Mouse (Mus musculus) c-Kit-negative CD71-positive TER-119-positive erythroid progenitor cells, embryonic 14.5 days (primary cell): ENCODE data around the gene Hapln1.

Experiments used
- DNase-seq: peaks from one replicate; pipeline ENCODE4 v3.0.0-alpha.2; 2013; ENCODE audit warnings: low read depth, low spot score

The Hapln1 gene

GRCm38 (mm10) chr13:89539205-89539886 lies at the start of gene Hapln1:
Hapln1 (plus strand) TSS chr13:89539796.
- DNase-seq, result no peak

- no peak for DNase-seq
Measured at GRCm38 (mm10) chr13:89493169-89493568, 46.4 kb upstream of the Hapln1 start.

- no peak for DNase-seq
Measured at GRCm38 (mm10) chr13:89493678-89494077, 45.9 kb upstream of the Hapln1 start.

GRCm38 (mm10) chr13:89496569-89496968 lies 43.0 kb upstream of the Hapln1 start:
- DNase-seq, result no peak

- no peak for DNase-seq
Measured at GRCm38 (mm10) chr13:89499419-89499818, 40.2 kb upstream of the Hapln1 start.

- DNase-seq, result no peak
Measured at GRCm38 (mm10) chr13:89521507-89521908, 18.1 kb upstream of the Hapln1 start.

GRCm38 (mm10) chr13:89528716-89529115 lies 10.9 kb upstream of the Hapln1 start:
- no peak for DNase-seq

- no peak for DNase-seq
Measured at GRCm38 (mm10) chr13:89530386-89530785, 9.2 kb upstream of the Hapln1 start.

GRCm38 (mm10) chr13:89539887-89540264 lies 280 bp downstream of the Hapln1 start:
- no peak for DNase-seq

- no peak for DNase-seq
Measured at GRCm38 (mm10) chr13:89540301-89540982, 846 bp downstream of the Hapln1 start.

- peak; percentile 12 for DNase-seq
Measured at GRCm38 (mm10) chr13:89543003-89543402, 3.4 kb downstream of the Hapln1 start.

GRCm38 (mm10) chr13:89548203-89548740 lies 8.7 kb downstream of the Hapln1 start:
- DNase-seq, result no peak

- DNase-seq, result no peak
Measured at GRCm38 (mm10) chr13:89549507-89549906, 9.9 kb downstream of the Hapln1 start.

GRCm38 (mm10) chr13:89551502-89551901 lies 11.9 kb downstream of the Hapln1 start:
- DNase-seq, result no peak

- DNase-seq, result no peak
Measured at GRCm38 (mm10) chr13:89564518-89564917, 24.9 kb downstream of the Hapln1 start.

GRCm38 (mm10) chr13:89566300-89566699 lies 26.7 kb downstream of the Hapln1 start:
- DNase-seq, result no peak

- no peak for DNase-seq
Measured at GRCm38 (mm10) chr13:89579115-89579514, 39.5 kb downstream of the Hapln1 start.

GRCm38 (mm10) chr13:89583138-89583746 lies 43.6 kb downstream of the Hapln1 start:
- DNase-seq, result no peak

- no peak for DNase-seq
Measured at GRCm38 (mm10) chr13:89583747-89584738, 44.4 kb downstream of the Hapln1 start.

GRCm38 (mm10) chr13:89585144-89585543 lies 45.5 kb downstream of the Hapln1 start:
- no peak for DNase-seq

- no peak for DNase-seq
Measured at GRCm38 (mm10) chr13:89595105-89595504, 55.5 kb downstream of the Hapln1 start.
